ENCODE assay signal across 18 mouse cellular contexts in genomic region chr5:35209348-35209747, GRCm38 (mm10).
"Had no signal": no experiment of that assay in that cellular context is flagged by ENCODE, and none has a peak within 500 bp of the region (broad histone marks: within the 10 kb centered on the region; RNA-seq: fewer than 3 reads in every experiment).

No protein-coding gene starts in this region.

- H3K4me3 ChIP-seq: midbrain, embryonic 10.5 days; midbrain, embryonic 13.5 days; myocyte; neural tube, embryonic 13.5 days; neural tube, embryonic 15.5 days had no signal

- H3K9me3 ChIP-seq: midbrain, embryonic 10.5 days; midbrain, embryonic 13.5 days; neural tube, embryonic 13.5 days; neural tube, embryonic 15.5 days had no signal

- H3K4me1 ChIP-seq: midbrain, embryonic 10.5 days; midbrain, embryonic 13.5 days; neural tube, embryonic 13.5 days; neural tube, embryonic 15.5 days had no signal

- H3K9ac ChIP-seq: lung, embryonic 14.5 days; midbrain, embryonic 13.5 days; neural tube, embryonic 13.5 days; neural tube, embryonic 15.5 days had no signal

- H3K4me2 ChIP-seq: lung, embryonic 14.5 days; midbrain, embryonic 13.5 days; neural tube, embryonic 13.5 days; neural tube, embryonic 15.5 days had no signal

- H3K27me3 ChIP-seq: midbrain, embryonic 13.5 days; neural tube, embryonic 13.5 days; neural tube, embryonic 15.5 days had no signal

- H3K27ac ChIP-seq: midbrain, embryonic 10.5 days; midbrain, embryonic 13.5 days; neural tube, embryonic 13.5 days; neural tube, embryonic 15.5 days had no signal

- H3K36me3 ChIP-seq: midbrain, embryonic 10.5 days; midbrain, embryonic 13.5 days; neural tube, embryonic 13.5 days; neural tube, embryonic 15.5 days had no signal

- DNase-seq: lung, adult 18-20 months; lung, embryonic 14.5 days; lung, postnatal 10 days; lung, postnatal 4 days; retina, postnatal 1 day; right cerebral cortex, adult 18-20 months; right cerebral cortex, postnatal 25 days; right cerebral cortex, postnatal 4 days; spleen, adult 18-20 months; thymus, adult 18-20 months; thymus, postnatal 14 days; thymus, postnatal 36 days had no signal

- ATAC-seq: midbrain, embryonic 13.5 days; midbrain, embryonic 16.5 days had no signal
